Mouse (Mus musculus) gastrocnemius, postnatal 10 days (tissue): ENCODE measurements at regions not wholly inside any gene's neighbourhood (a gene's known extent, or its start where the extent isn't known, plus 50 kb on each side); places are given as distances from the start of the nearest gene placed in this dataset.
A peak's percentile ranks its signal among the peaks of the same experiment; 100 is the strongest.

Experiments
- DNase-seq: peaks from one replicate; pipeline ENCODE4 v3.0.0; 2021; ENCODE audit warnings: mixed read lengths

DNA sequence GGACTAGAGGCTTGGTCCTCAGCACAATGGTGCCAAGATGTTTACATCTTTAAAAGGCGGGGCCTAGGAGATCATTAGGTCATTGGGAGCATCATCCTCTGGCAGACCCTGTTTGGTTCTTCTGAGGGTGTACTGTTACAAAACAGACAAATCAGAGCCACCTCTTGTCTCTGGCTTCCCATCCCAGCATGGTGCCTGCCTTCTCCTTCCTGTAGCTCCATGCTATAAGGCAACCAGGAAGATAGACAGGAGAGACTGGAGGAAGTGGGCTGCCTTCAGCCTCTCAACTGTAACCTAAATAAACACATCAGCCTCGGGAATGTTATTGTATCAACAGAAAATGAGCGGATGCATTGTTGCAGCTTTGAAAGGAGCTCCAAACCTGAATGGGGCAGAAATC, 529.8 kb upstream of the Gm765 start:
- DNase-seq = no peak

- DNase-seq = no peak
Measured at GRCm38 (mm10) chr6:98869772-98870171, 527.2 kb upstream of the Gm765 start.

- no peak for DNase-seq
Measured at GRCm38 (mm10) chr6:98864306-98864705, 521.8 kb upstream of the Gm765 start.

- no peak for DNase-seq
Measured at GRCm38 (mm10) chr6:98855958-98856357, 513.4 kb upstream of the Gm765 start.

DNA sequence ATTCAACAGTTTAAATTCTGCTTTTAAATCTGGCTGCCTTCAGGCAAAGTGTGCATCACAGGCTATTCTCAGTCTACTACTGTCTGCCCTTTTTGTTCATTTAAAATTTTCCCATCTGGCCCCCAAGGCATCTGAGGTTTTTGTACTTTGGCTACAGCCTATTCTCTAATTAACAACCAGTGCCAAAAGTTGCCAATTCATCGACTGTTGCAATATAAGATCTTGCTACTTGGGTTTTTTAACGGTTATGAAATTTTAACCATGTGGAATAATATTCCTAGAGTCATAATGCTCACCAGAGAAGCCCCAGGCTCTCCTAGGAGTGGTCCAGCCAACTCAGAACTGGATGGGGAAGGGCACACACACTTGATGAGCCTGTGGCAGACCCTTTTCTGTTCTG, 508.4 kb upstream of the Gm765 start:
- DNase-seq = no peak

- no peak for DNase-seq
Measured at GRCm38 (mm10) chr6:98848835-98849234, 506.3 kb upstream of the Gm765 start.

DNA sequence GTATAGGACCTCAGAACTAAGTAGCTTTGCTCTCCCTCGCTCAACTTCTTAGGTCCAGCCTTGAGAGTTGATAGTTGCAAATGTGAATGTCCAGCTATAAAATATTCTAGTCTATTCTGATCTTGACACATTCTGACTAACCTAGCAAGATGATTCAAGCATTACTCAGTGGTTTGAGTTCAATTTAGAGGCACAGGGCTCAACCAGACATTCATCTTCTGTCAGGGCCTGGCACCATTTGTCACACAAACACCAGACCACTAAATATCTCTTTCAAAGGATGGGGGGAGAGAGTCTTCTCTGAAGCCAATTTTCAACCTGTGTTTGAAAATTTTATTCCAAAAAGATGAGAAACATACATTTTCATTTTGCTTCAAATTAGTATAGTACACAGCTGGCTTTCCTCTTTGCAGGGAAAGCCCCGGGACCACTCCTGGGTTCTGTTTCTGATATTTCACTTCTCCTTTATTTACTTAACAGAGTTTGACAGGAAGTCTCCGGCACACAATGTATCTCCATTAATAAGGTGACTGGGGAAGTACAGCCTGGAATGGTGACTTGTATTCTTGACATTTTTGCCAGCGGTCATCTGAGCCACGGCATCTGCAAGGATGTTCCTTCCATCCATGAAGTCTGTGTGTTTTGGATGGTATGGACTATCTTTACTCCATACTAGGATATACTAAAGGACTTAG, 503.6 kb upstream of the Gm765 start:
- DNase-seq = no peak

DNA sequence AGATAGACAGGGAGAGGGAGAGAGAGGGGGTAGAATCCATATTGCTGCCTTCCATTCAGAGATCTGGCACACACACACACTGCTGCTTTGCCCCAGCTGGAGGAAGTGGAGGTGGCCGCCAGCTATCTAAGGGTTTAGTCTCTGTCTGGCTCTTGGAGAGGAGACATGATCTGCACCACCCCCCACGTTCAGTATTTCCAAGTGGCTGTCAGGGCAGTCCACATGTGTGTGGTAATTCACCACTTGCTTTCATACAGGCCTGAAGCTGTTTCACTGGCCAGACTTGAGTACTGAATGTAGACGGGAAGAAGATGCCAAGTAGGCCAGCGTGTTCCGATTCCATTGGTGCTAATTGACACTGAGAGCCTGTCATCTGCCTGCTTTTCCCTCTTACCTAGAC, 501.0 kb upstream of the Gm765 start:
- DNase-seq = no peak

DNA sequence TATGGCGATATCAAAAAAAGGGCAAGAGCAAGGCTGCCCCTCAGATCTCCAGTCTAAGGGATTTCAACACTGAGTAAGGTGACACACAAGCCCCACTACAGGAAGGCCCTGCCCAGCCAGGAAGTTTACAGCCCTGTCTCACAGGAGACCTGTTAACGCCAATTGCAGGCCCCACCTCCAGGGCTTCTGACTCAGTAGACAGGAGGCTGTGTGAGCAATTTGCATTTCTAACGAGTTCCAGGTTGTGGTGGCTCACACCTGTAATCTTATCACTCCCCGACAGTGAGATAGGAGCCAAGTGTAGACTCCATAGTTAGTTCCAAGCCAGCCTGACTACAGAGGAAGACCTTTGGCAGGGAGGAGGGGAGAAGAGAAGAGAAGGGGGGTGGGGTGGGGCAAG, 500.4 kb upstream of the Gm765 start:
- DNase-seq = no peak

DNA sequence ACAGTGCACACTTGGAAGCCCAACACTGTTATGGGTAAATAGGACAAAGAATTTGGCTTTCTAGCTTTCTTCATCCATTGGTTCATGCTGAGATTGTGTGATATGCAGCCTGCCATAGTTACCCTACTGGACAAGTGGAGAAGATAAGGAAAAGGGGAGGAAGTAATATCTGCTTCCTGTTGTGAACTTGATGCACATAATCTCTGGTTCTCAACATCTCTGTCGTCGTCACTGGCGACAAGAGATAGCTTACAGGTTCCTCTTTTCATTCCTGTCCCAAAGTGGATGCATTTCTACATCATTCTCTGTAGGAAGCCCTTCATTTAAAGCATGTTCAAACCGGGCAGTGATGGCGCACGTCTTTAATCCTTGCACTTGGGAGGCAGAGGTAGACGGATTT, 491.4 kb upstream of the Gm765 start:
- DNase-seq = no peak

DNA sequence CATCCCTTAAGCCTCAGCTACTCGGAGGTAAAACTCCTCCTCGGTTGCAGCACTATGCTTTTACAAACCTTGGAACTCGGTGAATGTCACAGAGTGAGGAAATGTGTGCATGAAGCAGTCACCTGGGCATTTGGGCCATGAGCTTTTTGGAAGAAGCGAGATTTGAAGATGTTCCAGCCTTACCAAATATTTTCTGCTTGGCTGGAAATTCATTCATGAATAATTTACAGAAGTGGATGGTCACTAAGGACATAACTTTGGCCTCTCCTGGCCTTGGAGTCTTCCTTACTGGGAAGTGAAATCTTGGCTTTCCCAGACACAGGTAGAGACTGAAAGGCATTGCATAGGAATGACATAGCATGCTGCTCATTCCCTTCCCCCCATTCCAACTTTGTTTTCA, 487.6 kb upstream of the Gm765 start:
- DNase-seq = no peak

DNA sequence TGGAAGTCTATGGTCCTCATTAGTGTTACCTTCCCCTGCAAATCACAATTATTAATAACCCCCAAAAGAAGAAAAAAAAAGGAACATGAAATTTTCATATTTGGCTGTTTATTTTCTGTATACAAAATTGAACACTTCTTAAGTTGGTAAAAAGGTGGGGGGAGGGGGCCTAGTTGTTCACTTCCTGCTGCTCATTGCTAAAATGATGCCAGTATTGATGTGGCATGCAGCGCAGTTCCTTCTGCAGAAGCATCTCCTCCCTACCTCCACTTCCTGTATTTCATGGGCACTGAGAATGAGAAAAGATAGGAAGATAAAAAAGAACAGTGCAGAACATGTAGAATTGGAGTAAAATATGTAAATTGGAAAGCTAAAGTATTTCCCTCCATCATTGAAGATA, 465.5 kb upstream of the Gm765 start:
- DNase-seq = no peak

DNA sequence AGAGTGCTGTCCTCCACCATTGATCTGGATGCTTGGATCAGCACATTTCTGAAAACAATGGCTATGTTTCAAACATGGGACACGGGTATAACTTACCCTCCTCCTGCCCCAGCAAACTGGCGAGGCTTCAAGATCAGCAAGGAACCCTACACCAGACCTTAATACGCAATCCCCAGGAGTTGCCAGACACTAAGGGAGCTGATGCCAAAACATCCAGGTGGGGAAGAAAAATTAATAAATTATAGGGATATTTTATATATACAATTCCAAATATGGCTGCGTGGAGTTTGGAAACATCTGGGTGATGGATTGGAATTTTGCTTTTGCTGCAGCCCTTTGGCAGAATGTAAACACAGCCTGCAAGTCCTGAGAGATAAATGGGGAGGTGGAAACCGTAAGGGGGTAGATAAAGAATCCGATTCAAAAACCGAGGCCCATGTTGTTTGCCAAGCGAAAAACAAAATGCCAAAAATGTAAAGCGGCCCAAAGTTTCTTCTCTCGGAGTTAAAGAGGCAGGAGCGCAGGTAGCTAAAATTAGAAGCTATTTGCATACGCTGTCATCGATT, 460.9 kb upstream of the Gm765 start:
- no peak for DNase-seq

DNA sequence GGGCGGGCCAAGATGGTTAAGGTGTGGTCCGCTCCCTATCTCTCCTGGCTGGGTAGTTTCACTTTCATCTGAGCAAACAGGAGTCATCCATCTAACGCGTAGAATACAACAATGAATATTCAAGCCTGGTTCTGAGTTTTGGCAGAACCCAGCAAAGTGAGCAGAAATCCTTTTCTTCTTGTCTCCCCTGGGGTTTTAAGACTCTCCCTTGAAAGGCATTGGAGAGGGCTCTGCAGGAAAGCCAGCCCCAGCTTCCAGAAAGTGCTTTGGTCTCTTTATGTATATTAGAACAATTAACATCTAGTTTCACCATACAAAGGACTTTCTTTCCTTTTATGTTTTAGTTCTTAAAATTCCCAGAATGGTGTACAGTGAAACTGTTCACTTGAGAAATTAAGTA, 458.5 kb upstream of the Gm765 start:
- DNase-seq = no peak

- no peak for DNase-seq
Measured at GRCm38 (mm10) chr6:98800040-98800439, 457.5 kb upstream of the Gm765 start.

GRCm38 (mm10) chr6:98797778-98798177, 455.2 kb upstream of the Gm765 start:
- DNase-seq = no peak

- DNase-seq = no peak
Measured at GRCm38 (mm10) chr6:98797373-98797772, 454.8 kb upstream of the Gm765 start.

- DNase-seq = no peak
Measured at GRCm38 (mm10) chr6:98796666-98797065, 454.1 kb upstream of the Gm765 start.

GRCm38 (mm10) chr6:98787422-98787821, 444.9 kb upstream of the Gm765 start:
- DNase-seq = no peak

DNA sequence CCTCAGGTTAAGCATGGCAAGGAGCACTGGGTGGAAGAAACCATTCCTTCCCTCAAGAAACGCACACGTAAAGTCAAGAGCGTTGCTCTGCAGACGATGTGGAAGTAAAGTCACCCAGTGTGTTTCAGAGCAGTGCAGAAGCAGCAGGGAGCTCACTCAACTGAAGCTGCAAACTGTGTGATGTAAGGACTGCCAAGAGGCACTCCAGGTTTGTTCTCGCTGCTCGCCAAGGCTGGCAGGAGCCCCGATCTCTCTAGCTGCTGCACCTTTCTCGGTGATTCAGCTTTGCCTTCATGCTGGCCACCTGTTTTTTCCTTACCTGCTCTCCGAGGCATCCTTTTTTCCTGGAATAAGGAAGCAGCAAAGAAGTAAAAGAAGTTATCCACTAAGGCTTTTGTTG, 439.5 kb upstream of the Gm765 start:
- DNase-seq = peak; percentile 10

GRCm38 (mm10) chr6:98775780-98776179, 433.2 kb upstream of the Gm765 start:
- DNase-seq = no peak

GRCm38 (mm10) chr6:98769999-98770398, 427.4 kb upstream of the Gm765 start:
- no peak for DNase-seq

DNA sequence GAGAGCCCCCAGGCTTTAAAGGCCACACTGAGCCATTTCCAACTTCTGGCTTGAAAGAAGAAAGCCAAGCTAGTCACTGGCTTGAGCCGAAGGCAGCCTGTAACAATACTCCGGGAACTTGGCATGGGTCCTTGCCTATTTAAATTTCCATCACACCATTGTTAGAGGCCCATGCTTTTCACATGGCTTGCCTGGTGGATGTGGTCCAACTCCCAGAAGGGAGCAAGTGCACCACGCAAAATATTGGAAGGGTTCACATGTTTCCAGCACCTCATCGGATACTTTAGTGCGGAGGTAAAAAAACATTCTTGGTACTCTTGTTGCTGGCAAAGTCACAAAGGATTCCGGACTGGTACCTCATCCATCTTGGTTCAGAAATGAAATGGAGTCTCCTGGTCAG, 426.8 kb upstream of the Gm765 start:
- DNase-seq = no peak

GRCm38 (mm10) chr6:98767858-98768336, 425.3 kb upstream of the Gm765 start:
- DNase-seq = no peak
